Mouse (Mus musculus) brain, embryonic 18.5 days (tissue): Measurements from ENCODE around the gene Tspan3.

ENCODE experiments used
- DNase-seq: peaks from one replicate; pipeline ENCODE4 v3.0.0-alpha.2; 2012; ENCODE audit warnings: low read depth, low spot score

Gene Tspan3

GRCm38 (mm10) chr9:56158077-56158476, 7.2 kb downstream of the Tspan3 start:
- no peak for DNase-seq

GRCm38 (mm10) chr9:56154572-56154971, 10.7 kb downstream of the Tspan3 start:
- DNase-seq, result no peak

- DNase-seq, result no peak
Observed at GRCm38 (mm10) chr9:56152482-56153007, 12.7 kb downstream of the Tspan3 start.

GRCm38 (mm10) chr9:56151745-56152481, 13.4 kb downstream of the Tspan3 start:
- DNase-seq, result no peak

GRCm38 (mm10) chr9:56146326-56146923, 18.9 kb downstream of the Tspan3 start:
- no peak for DNase-seq

- no peak for DNase-seq
Observed at GRCm38 (mm10) chr9:56144366-56145003, 20.8 kb downstream of the Tspan3 start.

- no peak for DNase-seq
Observed at GRCm38 (mm10) chr9:56141776-56142175, 23.5 kb downstream of the Tspan3 start.

- DNase-seq, result no peak
Observed at GRCm38 (mm10) chr9:56135590-56136197, 29.6 kb downstream of the Tspan3 start.

- no peak for DNase-seq
Observed at GRCm38 (mm10) chr9:56134614-56135013, 30.7 kb downstream of the Tspan3 start.

GRCm38 (mm10) chr9:56133970-56134369, 31.3 kb downstream of the Tspan3 start:
- no peak for DNase-seq

- DNase-seq, result no peak
Observed at GRCm38 (mm10) chr9:56131813-56132525, 33.3 kb downstream of the Tspan3 start.

- DNase-seq, result no peak
Observed at GRCm38 (mm10) chr9:56130536-56130935, 34.7 kb downstream of the Tspan3 start.

GRCm38 (mm10) chr9:56129951-56130350, 35.3 kb downstream of the Tspan3 start:
- DNase-seq, result no peak

- no peak for DNase-seq
Observed at GRCm38 (mm10) chr9:56128331-56128730, 36.9 kb downstream of the Tspan3 start.

- DNase-seq, result no peak
Observed at GRCm38 (mm10) chr9:56126453-56127173, 38.7 kb downstream of the Tspan3 start.

- no peak for DNase-seq
Observed at GRCm38 (mm10) chr9:56124561-56124960, 40.7 kb downstream of the Tspan3 start.

- DNase-seq, result no peak
Observed at GRCm38 (mm10) chr9:56123613-56124012, 41.7 kb downstream of the Tspan3 start.

- DNase-seq, result no peak
Observed at GRCm38 (mm10) chr9:56122973-56123372, 42.3 kb downstream of the Tspan3 start.

- DNase-seq, result no peak
Observed at GRCm38 (mm10) chr9:56121097-56121496, 44.2 kb downstream of the Tspan3 start.

- no peak for DNase-seq
Observed at GRCm38 (mm10) chr9:56119651-56120050, 45.6 kb downstream of the Tspan3 start.

GRCm38 (mm10) chr9:56118582-56118981, 46.7 kb downstream of the Tspan3 start:
- peak; percentile 66 for DNase-seq
